Mouse (Mus musculus): ENCODE data around the gene Adamtsl5. TPM values are rescaled to one million over a fixed set of nuclear protein-coding genes. Genes with fewer than 3 reads are reported as not detected.
A peak's percentile ranks its signal among the peaks of the same experiment; 100 is the strongest.

The Adamtsl5 gene
- polyA plus RNA-seq, 1 experiment from 2014 or later = 0.18 TPM

DNA sequence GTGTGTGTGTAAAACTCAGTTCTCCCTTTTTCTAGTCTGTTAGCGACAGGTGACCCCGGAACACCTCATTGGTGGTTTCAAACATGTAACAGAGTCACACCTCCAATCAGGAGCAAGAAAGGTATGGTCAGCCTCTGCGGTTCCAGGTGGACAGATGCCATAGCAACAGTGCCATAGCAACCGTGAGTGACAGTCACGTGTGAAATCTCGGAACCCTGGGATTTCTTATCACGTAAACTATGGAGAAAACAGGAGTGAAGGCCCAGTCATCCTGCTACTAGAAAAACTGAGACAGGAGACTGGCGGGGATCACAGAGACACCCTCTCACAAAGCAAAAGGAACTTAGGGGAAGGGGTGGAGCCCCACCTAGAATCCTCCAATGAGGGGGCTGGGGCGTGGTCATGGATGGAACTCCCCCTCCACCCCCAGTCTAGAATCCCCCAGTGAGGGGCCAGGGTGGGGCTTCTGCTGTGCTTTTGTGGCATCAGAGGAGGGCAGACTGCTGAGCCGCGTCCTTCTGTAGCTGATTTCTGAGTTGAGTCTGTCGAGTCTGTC lies 23.3 kb upstream of the Adamtsl5 start:
- ATAC-seq = peak; percentile 73
- Histone ChIP-seq H3K4me3 (peak overlapping the region; percentile 20), H3K4me2 (peak overlapping the region; percentile 47), H3K36me3 (ENCODE audit: poor library complexity, severe bottlenecking) (no peaks in the 10 kb centered on the region), H3K27ac (no peak overlapping the region), H3K9ac (peak overlapping the region; percentile 32; the same call in 1 of the 2 replicates), H3K9me3 (replicated peaks) (no peaks in the 10 kb centered on the region), H3K27me3 (peaks cover 12% of the 10 kb centered on the region; the same call in 1 of the 2 replicates), H3K4me1 (peaks cover 14% of the 10 kb centered on the region)
- WGBS = 2% methylated on average over 12 of the region's 12 CpGs

GRCm38 (mm10) chr10:80369995-80370747 lies 22.0 kb upstream of the Adamtsl5 start:
- Histone ChIP-seq H3K27me3 (peaks cover 16% of the 10 kb centered on the region), H3K36me3 (ENCODE audit: poor library complexity, severe bottlenecking) (no peaks in the 10 kb centered on the region), H3K4me2 (no peak overlapping the region), H3K9me3 (replicated peaks) (no peaks in the 10 kb centered on the region), H3K27ac (no peak overlapping the region), H3K4me1 (peaks cover 14% of the 10 kb centered on the region), H3K4me3 (no peak overlapping the region), H3K9ac (no peak overlapping the region)
- ATAC-seq = no peak
- WGBS = 84% methylated on average over 21 of the region's 21 CpGs

GRCm38 (mm10) chr10:80368392-80368791 lies 20.2 kb upstream of the Adamtsl5 start:
- no peaks in the 10 kb centered on the region for H3K36me3 ChIP-seq (ENCODE audit: poor library complexity, severe bottlenecking)
- no peak overlapping the region for H3K27ac ChIP-seq
- H3K27me3 ChIP-seq = peaks cover 24% of the 10 kb centered on the region
- no peaks in the 10 kb centered on the region for H3K9me3 ChIP-seq (replicated peaks)
- ATAC-seq = no peak
- no peak overlapping the region for H3K9ac ChIP-seq
- H3K4me2 ChIP-seq = no peak overlapping the region
- 91% methylated on average over 6 of the region's 6 CpGs for whole genome bisulfite sequencing
- H3K4me3 ChIP-seq = no peak overlapping the region
- peaks cover 19% of the 10 kb centered on the region for H3K4me1 ChIP-seq

DNA sequence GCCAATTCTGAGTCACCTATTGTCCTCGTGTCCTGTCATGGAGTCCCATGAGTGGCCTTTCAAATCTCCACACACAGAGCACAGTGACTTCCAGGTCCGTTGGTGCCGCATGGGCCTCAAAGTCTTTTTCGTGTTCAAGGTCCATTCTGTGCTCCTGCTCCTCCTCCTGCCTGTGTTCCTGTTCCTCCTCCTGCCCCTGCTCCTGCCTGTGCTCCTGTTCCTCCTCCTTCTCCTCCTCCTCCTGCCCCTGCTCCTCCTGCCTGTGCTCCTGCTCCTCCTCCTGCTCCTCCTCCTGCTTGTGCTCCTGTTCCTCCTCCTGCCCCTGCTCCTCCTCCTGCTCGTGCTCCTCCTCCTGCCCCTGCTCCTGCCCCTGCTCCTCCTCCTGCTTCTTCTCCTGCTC lies 19.7 kb upstream of the Adamtsl5 start:
- Histone ChIP-seq H3K4me3 (no peak overlapping the region), H3K4me1 (peaks cover 19% of the 10 kb centered on the region), H3K27me3 (peaks cover 26% of the 10 kb centered on the region), H3K36me3 (ENCODE audit: poor library complexity, severe bottlenecking) (no peaks in the 10 kb centered on the region), H3K27ac (no peak overlapping the region), H3K9me3 (replicated peaks) (no peaks in the 10 kb centered on the region), H3K9ac (no peak overlapping the region), H3K4me2 (no peak overlapping the region)
- 61% methylated on average over 5 of the region's 5 CpGs for WGBS
- ATAC-seq = no peak

DNA sequence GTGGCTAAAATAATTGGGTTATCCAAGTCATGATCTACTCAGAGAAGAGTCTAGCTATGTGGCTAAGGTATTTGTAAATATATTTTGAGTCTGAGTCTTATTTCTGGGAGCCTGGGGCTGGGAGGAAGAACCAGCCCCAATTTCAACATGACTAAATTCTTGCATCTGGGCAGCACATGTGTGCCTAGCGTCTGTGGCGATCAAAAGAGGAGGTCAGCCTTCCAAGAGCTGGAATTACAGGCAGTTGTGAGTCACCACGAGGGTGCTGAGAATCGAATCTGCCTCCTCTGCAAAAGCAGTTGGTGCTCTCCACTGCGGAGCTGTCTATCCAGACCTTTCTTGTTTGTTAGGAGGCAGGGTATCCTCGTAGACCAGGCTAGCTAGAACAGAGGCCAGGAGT lies 17.5 kb upstream of the Adamtsl5 start:
- H3K27me3 ChIP-seq = peaks cover 31% of the 10 kb centered on the region
- H3K9ac ChIP-seq = no peak overlapping the region
- no peak overlapping the region for H3K4me2 ChIP-seq
- no peak for ATAC-seq
- 72% methylated on average over 6 of the region's 6 CpGs for WGBS
- no peak overlapping the region for H3K27ac ChIP-seq
- H3K4me1 ChIP-seq = peaks cover 5% of the 10 kb centered on the region; the same call in 1 of the 2 replicates
- H3K36me3 ChIP-seq (ENCODE audit: poor library complexity, severe bottlenecking) = no peaks in the 10 kb centered on the region
- no peak overlapping the region for H3K4me3 ChIP-seq
- H3K9me3 ChIP-seq (replicated peaks) = no peaks in the 10 kb centered on the region

- no peak overlapping the region for H3K27ac ChIP-seq
- 33% methylated on average over 6 of the region's 6 CpGs for WGBS
- H3K4me3 ChIP-seq = no peak overlapping the region
- peaks cover 50% of the 10 kb centered on the region for H3K27me3 ChIP-seq
- no peaks in the 10 kb centered on the region for H3K36me3 ChIP-seq (ENCODE audit: poor library complexity, severe bottlenecking)
- peaks cover 5% of the 10 kb centered on the region; the same call in 1 of the 2 replicates for H3K4me1 ChIP-seq
- no peak overlapping the region for H3K4me2 ChIP-seq
- no peak overlapping the region for H3K9ac ChIP-seq
- ATAC-seq = no peak
- H3K9me3 ChIP-seq (replicated peaks) = no peaks in the 10 kb centered on the region
Measured at GRCm38 (mm10) chr10:80363734-80364133, 15.5 kb upstream of the Adamtsl5 start.

DNA sequence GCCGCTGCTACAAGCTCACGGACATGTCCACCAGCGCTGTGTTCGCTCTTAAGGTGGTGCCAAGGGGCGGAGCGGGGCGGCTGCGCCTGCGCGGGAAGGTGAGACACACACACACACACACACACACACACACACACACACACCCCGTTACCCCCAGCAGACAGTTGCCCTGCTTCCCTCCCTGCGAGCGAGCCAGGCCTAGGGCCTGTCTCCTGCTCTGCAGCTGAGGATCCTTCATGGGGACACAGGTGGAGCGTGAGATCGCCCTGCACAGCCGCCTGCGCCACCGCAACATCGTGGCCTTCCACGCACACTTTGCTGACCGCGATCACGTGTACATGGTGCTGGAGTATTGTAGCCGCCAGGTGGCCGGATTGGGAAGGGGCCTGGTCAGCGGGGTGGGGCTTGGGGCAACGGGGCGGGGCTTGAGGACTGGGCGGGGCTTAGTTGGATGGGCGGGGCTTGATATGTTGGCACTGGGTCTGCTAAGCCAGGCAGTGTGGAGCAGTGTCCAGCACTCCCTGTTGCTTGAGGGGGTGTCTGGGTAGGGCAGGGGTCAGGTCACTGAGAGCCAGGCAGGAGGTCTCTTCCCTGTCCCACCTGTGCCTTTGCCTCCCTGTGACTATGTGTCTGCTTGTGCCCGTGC lies 9.9 kb upstream of the Adamtsl5 start:
- Histone ChIP-seq H3K4me2 (peak overlapping the region; percentile 51), H3K9ac (peak overlapping the region; percentile 30; the same call in 1 of the 2 replicates), H3K4me3 (peak overlapping the region; percentile 25), H3K36me3 (ENCODE audit: poor library complexity, severe bottlenecking) (no peaks in the 10 kb centered on the region), H3K27ac (no peak overlapping the region), H3K9me3 (replicated peaks) (no peaks in the 10 kb centered on the region), H3K27me3 (peaks cover 82% of the 10 kb centered on the region), H3K4me1 (peaks cover 27% of the 10 kb centered on the region)
- 6% methylated on average over 28 of the region's 31 CpGs for WGBS
- ATAC-seq = 0 out of 2 replicates have a peak, but pooled peaks have one; percentile 19

DNA sequence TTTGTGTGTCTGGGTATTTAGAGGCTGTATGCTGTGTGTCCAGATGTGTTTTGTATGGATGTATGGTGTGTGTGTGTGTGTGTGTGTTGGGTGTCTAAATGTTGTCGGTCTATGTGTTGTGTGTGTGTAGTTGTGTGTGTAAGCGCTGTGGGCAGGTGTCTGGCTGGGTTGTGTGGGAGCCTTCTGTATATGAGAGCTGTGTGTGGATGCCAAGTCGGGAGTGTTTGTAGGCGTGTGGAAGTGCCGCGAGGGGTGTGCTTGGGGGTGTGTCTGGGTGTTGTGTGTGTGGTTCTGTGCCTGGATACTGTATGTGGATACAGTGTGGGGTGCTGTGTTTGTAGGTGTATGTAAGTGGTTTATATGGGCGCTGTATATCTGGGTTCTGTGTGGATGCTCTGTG lies 9.1 kb upstream of the Adamtsl5 start:
- Histone ChIP-seq H3K27ac (no peak overlapping the region), H3K9ac (no peak overlapping the region), H3K36me3 (ENCODE audit: poor library complexity, severe bottlenecking) (no peaks in the 10 kb centered on the region), H3K27me3 (peaks cover 85% of the 10 kb centered on the region), H3K9me3 (replicated peaks) (no peaks in the 10 kb centered on the region), H3K4me1 (peaks cover 27% of the 10 kb centered on the region), H3K4me3 (no peak overlapping the region), H3K4me2 (peak overlapping the region; percentile 51; the same call in 1 of the 2 replicates)
- no peak for ATAC-seq
- whole genome bisulfite sequencing = 36% methylated on average over 7 of the region's 7 CpGs

- H3K4me2 ChIP-seq = peak overlapping the region; percentile 60
- H3K27me3 ChIP-seq = peaks cover 91% of the 10 kb centered on the region
- H3K36me3 ChIP-seq (ENCODE audit: poor library complexity, severe bottlenecking) = no peaks in the 10 kb centered on the region
- H3K9me3 ChIP-seq (replicated peaks) = no peaks in the 10 kb centered on the region
- ATAC-seq = 0 out of 2 replicates have a peak, but pooled peaks have one; percentile 37
- peaks cover 27% of the 10 kb centered on the region for H3K4me1 ChIP-seq
- no peak overlapping the region for H3K27ac ChIP-seq
- 2% methylated on average over 34 of the region's 34 CpGs for WGBS
- H3K4me3 ChIP-seq = peak overlapping the region; percentile 32
- H3K9ac ChIP-seq = 0 out of 2 replicates have a peak overlapping the region, but pooled peaks have one; percentile 21
Measured at GRCm38 (mm10) chr10:80356737-80357136, 8.5 kb upstream of the Adamtsl5 start.

DNA sequence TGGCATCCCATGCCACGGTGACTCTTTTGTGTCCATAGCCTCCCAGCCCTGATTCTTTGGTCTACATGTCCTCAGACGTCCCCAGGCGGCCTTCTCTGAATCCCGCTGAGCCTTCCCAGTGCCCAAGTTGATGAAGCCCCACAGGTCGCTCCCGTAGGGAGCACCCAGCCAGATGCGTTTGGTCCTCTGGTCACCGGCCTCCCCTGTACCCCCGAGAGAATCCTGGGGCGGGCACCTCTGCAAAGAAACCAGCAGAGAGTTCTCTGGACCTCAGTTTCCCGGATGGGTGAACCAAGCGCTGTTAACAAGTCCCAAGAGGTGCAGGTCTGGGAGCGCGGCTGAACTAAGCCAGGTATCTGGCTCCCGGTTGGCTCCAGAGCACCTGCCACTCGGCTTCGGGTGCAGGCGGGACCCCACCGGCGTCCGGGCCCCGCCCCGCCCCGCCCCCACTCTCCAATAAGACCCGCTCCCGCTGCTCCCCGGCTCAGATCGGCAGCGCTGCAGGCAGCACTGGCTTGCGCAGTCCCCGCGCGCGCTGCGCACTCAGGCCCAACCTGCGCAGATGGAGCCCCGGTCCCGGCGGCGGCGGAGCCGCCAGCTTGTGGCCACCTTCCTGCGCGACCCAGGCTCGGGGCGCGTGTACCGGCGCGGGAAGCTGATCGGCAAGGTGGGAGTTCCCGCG lies 7.9 kb upstream of the Adamtsl5 start, which contains the start of gene Plk5:
Plk5 (plus strand) TSS at position 459 of the 682 bp plus-strand sequence.
- Histone ChIP-seq H3K4me2 (peak within 1 kb of the TSS; percentile 60), H3K4me3 (peak within 1 kb of the TSS; percentile 32), H3K27ac (no peak within 1 kb of the TSS), H3K36me3 (ENCODE audit: poor library complexity, severe bottlenecking) (no peaks in the 10 kb centered on the region), H3K9ac (peak within 1 kb of the TSS; percentile 21; the same call in 1 of the 2 replicates), H3K4me1 (peaks cover 27% of the 10 kb centered on the region), H3K9me3 (replicated peaks) (no peaks in the 10 kb centered on the region), H3K27me3 (peaks cover 97% of the 10 kb centered on the region)
- WGBS = 1% methylated on average over 45 of the region's 53 CpGs
- 0 out of 2 replicates have a peak, but pooled peaks have one; percentile 61 for ATAC-seq

GRCm38 (mm10) chr10:80355431-80355830 lies 7.2 kb upstream of the Adamtsl5 start:
- H3K27me3 ChIP-seq = peaks cover 98% of the 10 kb centered on the region
- H3K27ac ChIP-seq = no peak overlapping the region
- no peak for ATAC-seq
- peaks cover 27% of the 10 kb centered on the region for H3K4me1 ChIP-seq
- no peak overlapping the region for H3K4me2 ChIP-seq
- 0 out of 2 replicates have a peak overlapping the region, but pooled peaks have one; percentile 32 for H3K4me3 ChIP-seq
- no peaks in the 10 kb centered on the region for H3K36me3 ChIP-seq (ENCODE audit: poor library complexity, severe bottlenecking)
- 4% methylated on average over 8 of the region's 9 CpGs for WGBS
- H3K9ac ChIP-seq = no peak overlapping the region
- no peaks in the 10 kb centered on the region for H3K9me3 ChIP-seq (replicated peaks)
